Mouse (Mus musculus) intestine, embryonic 14.5 days (tissue): ENCODE data around the gene Ncstn. TPM values are rescaled to one million over a fixed set of nuclear protein-coding genes. Genes with fewer than 3 reads are reported as not detected.

Experiments used
- ATAC-seq: fragments of 200-750 bp; cut with Nextera tagmentation; replicated peaks from 2 replicates; pipeline ENCODE4 v1.8.0; 2017; ENCODE audit warnings: low read depth, moderate number of reproducible peaks, moderate TSS enrichment, moderate library complexity; ENCODE audit not compliant: low FRiP score, low TSS enrichment
- DNase-seq: peaks from one replicate; pipeline ENCODE4 v3.0.0-alpha.2; 2018; ENCODE audit warnings: low spot score
- H3K27ac ChIP-seq: fragments of 300-500 bp; sonication (generic); 2 replicates; pipeline ENCODE4 v1.5.1; 2014; ENCODE audit warnings: low read depth, mild to moderate bottlenecking, control low read depth
- H3K27me3 ChIP-seq: fragments of 300-500 bp; sonication (generic); replicated peaks from 2 replicates; pipeline ENCODE4 v1.6.1; 2014; ENCODE audit warnings: low read length, control low read depth; ENCODE audit not compliant: control insufficient read depth, insufficient read depth
- H3K36me3 ChIP-seq: fragments of 300-500 bp; sonication (generic); 2 replicates; pipeline ENCODE4 v1.6.1; 2014; ENCODE audit warnings: low read length, control low read depth; ENCODE audit not compliant: control insufficient read depth, insufficient read depth
- H3K4me1 ChIP-seq: fragments of 300-500 bp; sonication (generic); replicated peaks from 2 replicates; pipeline ENCODE4 v1.6.1; 2014; ENCODE audit warnings: low read length, control low read depth, mixed read lengths; ENCODE audit not compliant: control insufficient read depth, insufficient read depth
- H3K4me2 ChIP-seq: fragments of 300-500 bp; sonication (generic); 2 replicates; pipeline ENCODE4 v1.6.1; 2014; ENCODE audit warnings: low read length
- H3K4me3 ChIP-seq: fragments of 300-500 bp; sonication (generic); 2 replicates; pipeline ENCODE4 v1.5.1; 2014; ENCODE audit warnings: low read depth, low read length, control low read depth, mixed read lengths
- H3K9ac ChIP-seq: fragments of 300-500 bp; sonication (generic); 2 replicates; pipeline ENCODE4 v1.6.1; 2014; ENCODE audit warnings: mild to moderate bottlenecking, low read length
- H3K9me3 ChIP-seq: fragments of 300-500 bp; sonication (generic); 2 replicates; pipeline ENCODE4 v1.6.1; 2016; ENCODE audit warnings: low read length, control low read depth; ENCODE audit not compliant: control insufficient read depth
- WGBS: fragments of 180-500 bp; shearing (Covaris S2); extraction: QIAGEN DNeasy Blood & Tissue Kit; methylation state at CpG from one replicate; pipeline ENCODE4 v1.1.7; 2014; 5-methylcytosine and 5-hydroxymethylcytosine counted together
- polyA plus RNA-seq: library from polyadenylated mRNA; unstranded; fragments of >200 nt; fragmentation: Nextera tagmentation; extraction: Ambion mirVana; gene quantifications from 2 replicates; pipeline ENCODE4 v1.2.1, GENCODE M21; 2014

Ncstn gene
- polyA plus RNA-seq, 1 experiment from 2014 or later, result 140 TPM

- no peak overlapping the region for H3K9ac ChIP-seq
- H3K9me3 ChIP-seq, result no peaks in the 10 kb centered on the region
- no peak overlapping the region for H3K27ac ChIP-seq
- DNase-seq (no peak), ATAC-seq (peak; percentile 34)
- no peak overlapping the region for H3K4me2 ChIP-seq
- 0 out of 2 replicates have a peak, but pooled peaks cover 3% of the 10 kb centered on the region for H3K36me3 ChIP-seq
- 91% methylated on average over 4 of the region's 4 CpGs for WGBS
- H3K4me3 ChIP-seq, result no peak overlapping the region
- no peaks in the 10 kb centered on the region for H3K27me3 ChIP-seq
- peaks cover 33% of the 10 kb centered on the region for H3K4me1 ChIP-seq
These were observed 63.3 kb downstream of the Ncstn start for GRCm38 (mm10) chr1:172019339-172019738.

- 83% methylated on average over 9 of the region's 9 CpGs for WGBS
- peaks cover 32% of the 10 kb centered on the region for H3K4me1 ChIP-seq
These were observed 64.0 kb downstream of the Ncstn start for GRCm38 (mm10) chr1:172018336-172019311.

GRCm38 (mm10) chr1:172017517-172018070 is 65.0 kb downstream of the Ncstn start:
- H3K4me1 ChIP-seq, result peaks cover 32% of the 10 kb centered on the region
- 75% methylated on average over 6 of the region's 6 CpGs for WGBS
- peaks cover 7% of the 10 kb centered on the region; the same call in 1 of the 2 replicates for H3K36me3 ChIP-seq
- H3K27me3 ChIP-seq, result no peaks in the 10 kb centered on the region
- DNase-seq (no peak), ATAC-seq (no peak)
- no peaks in the 10 kb centered on the region for H3K9me3 ChIP-seq
- no peak overlapping the region for H3K27ac ChIP-seq
- no peak overlapping the region for H3K4me2 ChIP-seq
- H3K4me3 ChIP-seq, result no peak overlapping the region
- H3K9ac ChIP-seq, result no peak overlapping the region

More at GRCm38 (mm10) chr1:172018336-172019311, 64.0 kb downstream of the Ncstn start:
- no peak for DNase-seq
- Histone ChIP-seq H3K36me3 (0 out of 2 replicates have a peak, but pooled peaks cover 3% of the 10 kb centered on the region), H3K27me3 (no peaks in the 10 kb centered on the region), H3K4me2 (no peak overlapping the region), H3K9me3 (no peaks in the 10 kb centered on the region), H3K4me3 (no peak overlapping the region), H3K9ac (no peak overlapping the region), H3K27ac (no peak overlapping the region)
- ATAC-seq, result peak; percentile 68

GRCm38 (mm10) chr1:172016660-172017516 is 65.7 kb downstream of the Ncstn start:
- Histone ChIP-seq H3K4me2 (no peak overlapping the region), H3K27me3 (no peaks in the 10 kb centered on the region), H3K9ac (no peak overlapping the region), H3K4me1 (peaks cover 29% of the 10 kb centered on the region), H3K27ac (no peak overlapping the region), H3K9me3 (no peaks in the 10 kb centered on the region), H3K36me3 (peaks cover 8% of the 10 kb centered on the region; the same call in 1 of the 2 replicates), H3K4me3 (no peak overlapping the region)
- ATAC-seq, result no peak
- WGBS, result 33% methylated on average over 6 of the region's 6 CpGs
- DNase-seq, result no peak

- no peak for DNase-seq
- Histone ChIP-seq H3K27me3 (no peaks in the 10 kb centered on the region), H3K36me3 (peaks cover 17% of the 10 kb centered on the region), H3K4me1 (peaks cover 29% of the 10 kb centered on the region), H3K4me2 (no peak overlapping the region), H3K4me3 (no peak overlapping the region), H3K9ac (no peak overlapping the region), H3K9me3 (no peaks in the 10 kb centered on the region), H3K27ac (no peak overlapping the region)
- 66% methylated on average over 8 of the region's 8 CpGs for WGBS
- ATAC-seq, result no peak
These were observed 66.6 kb downstream of the Ncstn start for GRCm38 (mm10) chr1:172016031-172016430.

Other genes starting within 250 kb of the Ncstn start
- gene Cd84, start 243.1 kb downstream of the Ncstn start, polyA plus RNA-seq, result 1.5 and 1.8 TPM in 2 replicates
- not detected in 2 replicates for gene Gm10521, start 187.1 kb downstream of the Ncstn start, polyA plus RNA-seq
- gene Slamf6, start 165.3 kb downstream of the Ncstn start, polyA plus RNA-seq, result 0.28 TPM in 1 of 2 replicates, not detected in the other
- gene Vangl2, start 54.4 kb downstream of the Ncstn start, polyA plus RNA-seq, result 13.9 and 15.4 TPM in 2 replicates
- gene Nhlh1, start 25.2 kb downstream of the Ncstn start, polyA plus RNA-seq, result not detected in 2 replicates
- gene Copa, start 266 bp downstream of the Ncstn start, polyA plus RNA-seq, result 182 and 183 TPM in 2 replicates
- gene Pex19, start 44.0 kb upstream of the Ncstn start, polyA plus RNA-seq, result 140 TPM in 2 replicates
- 102 and 114 TPM in 2 replicates for gene Dcaf8, start 65.3 kb upstream of the Ncstn start, polyA plus RNA-seq
- 87.4 and 93.1 TPM in 2 replicates for gene Pea15a, start 124.0 kb upstream of the Ncstn start, polyA plus RNA-seq
- gene Casq1, start 137.1 kb upstream of the Ncstn start, polyA plus RNA-seq, result 19.1 and 20.4 TPM in 2 replicates
- gene Atp1a4, start 175.6 kb upstream of the Ncstn start, polyA plus RNA-seq, result not detected in 2 replicates
- 47.6 and 48.5 TPM in 2 replicates for gene Igsf8, start 178.8 kb upstream of the Ncstn start, polyA plus RNA-seq
- gene Atp1a2, start 215.3 kb upstream of the Ncstn start, polyA plus RNA-seq, result 1.6 and 1.7 TPM in 2 replicates
- gene Kcnj9, start 246.5 kb upstream of the Ncstn start, polyA plus RNA-seq, result 0.04 TPM in 1 of 2 replicates, not detected in the other